Mouse (Mus musculus) heart, embryonic 11.5 days (tissue): ENCODE data around the gene Tgfb3. TPM values are rescaled to one million over a fixed set of nuclear protein-coding genes. Genes with fewer than 3 reads are reported as not detected.

Experiments
- ATAC-seq: fragments of 200-750 bp; cut with Nextera tagmentation; replicated peaks from 2 replicates; pipeline ENCODE4 v1.8.0; 2017; ENCODE audit warnings: moderate library complexity; ENCODE audit not compliant: insufficient number of reproducible peaks, low FRiP score, low TSS enrichment
- H3K27ac ChIP-seq: fragments of 300-500 bp; sonication (generic); 2 replicates; pipeline ENCODE4 v1.5.1; 2014; ENCODE audit warnings: mild to moderate bottlenecking, low read depth, low read length
- H3K27me3 ChIP-seq: fragments of 300-500 bp; sonication (generic); 2 replicates; pipeline ENCODE4 v1.6.1; 2014; ENCODE audit warnings: mild to moderate bottlenecking, low read length, mixed read lengths; ENCODE audit not compliant: control insufficient read depth, insufficient read depth
- H3K36me3 ChIP-seq: fragments of 300-500 bp; sonication (generic); 2 replicates; pipeline ENCODE4 v1.6.1; 2014; ENCODE audit warnings: mild to moderate bottlenecking, low read length, moderate library complexity, mixed read lengths; ENCODE audit not compliant: control insufficient read depth, insufficient read depth
- H3K4me1 ChIP-seq: fragments of 300-500 bp; sonication (generic); 2 replicates; pipeline ENCODE4 v1.6.1; 2014; ENCODE audit warnings: low read length; ENCODE audit not compliant: control insufficient read depth, insufficient read depth
- H3K4me2 ChIP-seq: fragments of 300-500 bp; sonication (generic); 2 replicates; pipeline ENCODE4 v1.6.1; 2014; ENCODE audit warnings: mild to moderate bottlenecking, moderate library complexity
- H3K4me3 ChIP-seq: fragments of 300-500 bp; sonication (generic); 2 replicates; pipeline ENCODE4 v1.5.1; 2014; ENCODE audit warnings: low read depth, low read length
- H3K9ac ChIP-seq: fragments of 300-500 bp; sonication (generic); 2 replicates; pipeline ENCODE4 v1.6.1; 2014; ENCODE audit warnings: mild to moderate bottlenecking, low read depth, low read length, moderate library complexity
- H3K9me3 ChIP-seq: fragments of 300-500 bp; sonication (generic); replicated peaks from 2 replicates; pipeline ENCODE4 v1.6.1; 2016; ENCODE audit warnings: low read length; ENCODE audit not compliant: control insufficient read depth
- WGBS: fragments of 180-500 bp; shearing (Covaris S2); extraction: QIAGEN DNeasy Blood & Tissue Kit; methylation state at CpG from one replicate; pipeline ENCODE4 v1.1.7; 2014; ENCODE audit not compliant: insufficient replicate concordance; 5-methylcytosine and 5-hydroxymethylcytosine counted together
- polyA plus RNA-seq: library from polyadenylated mRNA; unstranded; fragments of >200 nt; fragmentation: Nextera tagmentation; extraction: Ambion mirVana; gene quantifications from 2 replicates; pipeline ENCODE4 v1.2.1, GENCODE M21; 2014

Tgfb3 gene
- polyA plus RNA-seq, 1 experiment from 2014 or later = 9.2 TPM

- peak overlapping the region; percentile 24; the same call in 1 of the 2 replicates for H3K9ac ChIP-seq
These were observed 41.5 kb downstream of the Tgfb3 start for GRCm38 (mm10) chr12:86037235-86037921.

GRCm38 (mm10) chr12:86036368-86037166 is 42.3 kb downstream of the Tgfb3 start:
- Histone ChIP-seq H3K9ac (no peak overlapping the region; the same call in 1 of the 2 replicates), H3K9me3 (no peaks in the 10 kb centered on the region), H3K27ac (no peak overlapping the region), H3K36me3 (no peaks in the 10 kb centered on the region), H3K4me3 (no peak overlapping the region), H3K4me2 (no peak overlapping the region), H3K4me1 (peaks cover 39% of the 10 kb centered on the region), H3K27me3 (no peaks in the 10 kb centered on the region)
- WGBS = 41% methylated on average over 9 of the region's 9 CpGs
- no peak for ATAC-seq

More at GRCm38 (mm10) chr12:86037235-86037921, 41.5 kb downstream of the Tgfb3 start:
- WGBS = 30% methylated on average over 12 of the region's 12 CpGs
- H3K27ac ChIP-seq = peak overlapping the region; percentile 51
- no peaks in the 10 kb centered on the region for H3K36me3 ChIP-seq
- no peaks in the 10 kb centered on the region for H3K27me3 ChIP-seq
- H3K4me2 ChIP-seq = 0 out of 2 replicates have a peak overlapping the region, but pooled peaks have one; percentile 16
- H3K9me3 ChIP-seq = no peaks in the 10 kb centered on the region
- peak; percentile 52; the same call in 1 of the 2 replicates for ATAC-seq
- H3K4me3 ChIP-seq = no peak overlapping the region
- peaks cover 37% of the 10 kb centered on the region for H3K4me1 ChIP-seq

- H3K4me1 ChIP-seq = peaks cover 42% of the 10 kb centered on the region
These were observed 43.3 kb downstream of the Tgfb3 start for GRCm38 (mm10) chr12:86035586-86035985.

GRCm38 (mm10) chr12:86030932-86031331 is 47.9 kb downstream of the Tgfb3 start:
- no peak overlapping the region for H3K9ac ChIP-seq
- WGBS = 51% methylated on average over 5 of the region's 5 CpGs
- H3K27ac ChIP-seq = no peak overlapping the region
- peaks cover 32% of the 10 kb centered on the region for H3K4me1 ChIP-seq
- H3K4me2 ChIP-seq = no peak overlapping the region
- no peaks in the 10 kb centered on the region for H3K36me3 ChIP-seq
- no peak overlapping the region for H3K4me3 ChIP-seq
- no peak for ATAC-seq
- H3K9me3 ChIP-seq = no peaks in the 10 kb centered on the region
- no peaks in the 10 kb centered on the region for H3K27me3 ChIP-seq

More at GRCm38 (mm10) chr12:86035586-86035985, 43.3 kb downstream of the Tgfb3 start:
- Histone ChIP-seq H3K27me3 (no peaks in the 10 kb centered on the region), H3K4me2 (no peak overlapping the region), H3K27ac (no peak overlapping the region), H3K9me3 (no peaks in the 10 kb centered on the region), H3K36me3 (no peaks in the 10 kb centered on the region), H3K4me3 (no peak overlapping the region), H3K9ac (no peak overlapping the region)
- no peak for ATAC-seq

- Histone ChIP-seq H3K4me2 (no peak overlapping the region), H3K27ac (no peak overlapping the region), H3K4me1 (peaks cover 34% of the 10 kb centered on the region), H3K27me3 (no peaks in the 10 kb centered on the region), H3K4me3 (no peak overlapping the region), H3K36me3 (no peaks in the 10 kb centered on the region), H3K9me3 (no peaks in the 10 kb centered on the region), H3K9ac (no peak overlapping the region)
- WGBS = 82% methylated on average over 1 of the region's 1 CpGs
- no peak for ATAC-seq
These were observed 51.1 kb downstream of the Tgfb3 start for GRCm38 (mm10) chr12:86027747-86028146.

- Histone ChIP-seq H3K27me3 (no peaks in the 10 kb centered on the region), H3K36me3 (no peaks in the 10 kb centered on the region), H3K4me2 (no peak overlapping the region), H3K4me3 (no peak overlapping the region), H3K9me3 (no peaks in the 10 kb centered on the region), H3K4me1 (peaks cover 38% of the 10 kb centered on the region), H3K9ac (no peak overlapping the region), H3K27ac (no peak overlapping the region)
- WGBS = 45% methylated on average over 5 of the region's 5 CpGs
- ATAC-seq = 0 out of 2 replicates have a peak, but pooled peaks have one; percentile 61
These were observed 51.8 kb downstream of the Tgfb3 start for GRCm38 (mm10) chr12:86027000-86027399.

GRCm38 (mm10) chr12:86025480-86025879 is 53.4 kb downstream of the Tgfb3 start:
- 86% methylated on average over 6 of the region's 6 CpGs for WGBS
- Histone ChIP-seq H3K27me3 (no peaks in the 10 kb centered on the region), H3K9me3 (no peaks in the 10 kb centered on the region), H3K27ac (no peak overlapping the region), H3K4me3 (no peak overlapping the region), H3K9ac (no peak overlapping the region), H3K4me1 (peaks cover 47% of the 10 kb centered on the region), H3K36me3 (no peaks in the 10 kb centered on the region), H3K4me2 (no peak overlapping the region)
- ATAC-seq = no peak

GRCm38 (mm10) chr12:86024426-86024825 is 54.4 kb downstream of the Tgfb3 start:
- Histone ChIP-seq H3K4me2 (no peak overlapping the region), H3K9me3 (no peaks in the 10 kb centered on the region), H3K36me3 (no peaks in the 10 kb centered on the region), H3K27me3 (no peaks in the 10 kb centered on the region), H3K9ac (no peak overlapping the region), H3K27ac (no peak overlapping the region), H3K4me1 (peaks cover 47% of the 10 kb centered on the region), H3K4me3 (no peak overlapping the region)
- no peak for ATAC-seq
- WGBS = 55% methylated on average over 4 of the region's 4 CpGs
